Comparison of ENCODE assay signal across 23 mouse cellular contexts in genomic region chr15:102961728-102962127, GRCm38 (mm10). TPM values are rescaled to one million over a fixed set of nuclear protein-coding genes. Genes with fewer than 3 reads are reported as not detected.
DNase-seq lines count a peak whose midpoint lies in the region; ATAC-seq and TF ChIP-seq lines count a peak whose summit lies in the region.
"Had no signal": no experiment of that assay in that cellular context is flagged by ENCODE, and none has a peak within 500 bp of the region (broad histone marks: within the 10 kb centered on the region; RNA-seq: fewer than 3 reads in every experiment).

No protein-coding gene starts in this region.

- H3K9me3 ChIP-seq in neural tube, embryonic 12.5 days = no peaks in the 10 kb centered on the region
- H3K9me3 ChIP-seq: embryonic facial prominence, embryonic 15.5 days; forebrain, embryonic 10.5 days; midbrain, embryonic 13.5 days had no signal

- H3ac ChIP-seq in C2C12 (ENCODE audit: control insufficient read depth, insufficient read length, low read depth) = peak overlapping the region; percentile 66

- peak overlapping the region; percentile 48 for H3K9ac ChIP-seq in neural tube, embryonic 12.5 days
- H3K9ac ChIP-seq: embryonic facial prominence, embryonic 15.5 days; forebrain, postnatal 0 days; midbrain, embryonic 13.5 days had no signal

- no peak for DNase-seq in kidney, adult 2 months
- DNase-seq in kidney, adult 18-20 months = no peak
- peak; percentile 62 for DNase-seq in kidney, postnatal 10 days
- DNase-seq in ovary, postnatal 36 days (ENCODE audit: low spot score) = no peak
- DNase-seq in right cerebral cortex, postnatal 25 days = no peak
- DNase-seq in cerebellum, postnatal 4 days (ENCODE audit: low spot score in 2 of 2) = no peak
- DNase-seq: adrenal gland, adult 8-10 months; cerebellum, adult 9-11 months; heart, adult 2 months; lung, adult 18-20 months; lung, postnatal 14 days; right cerebral cortex, adult 18-20 months; thymus, postnatal 25 days had no signal

- H3K4me1 ChIP-seq in kidney, adult 2 months (ENCODE audit: control insufficient read depth, insufficient read depth, low read length) = no peaks in the 10 kb centered on the region; the same call in 1 of the 2 replicates
- H3K4me1 ChIP-seq in neural tube, embryonic 12.5 days = peaks cover 2% of the 10 kb centered on the region

- ATAC-seq in neural tube, embryonic 12.5 days (ENCODE audit: low FRiP score, low read depth) = no peak
- ATAC-seq: forebrain, postnatal 0 days; hindbrain, postnatal 0 days; midbrain, embryonic 13.5 days had no signal

- peak overlapping the region; percentile 54 for H3K4me2 ChIP-seq in neural tube, embryonic 12.5 days (replicated peaks)
- H3K4me2 ChIP-seq: embryonic facial prominence, embryonic 15.5 days; midbrain, embryonic 13.5 days had no signal

- H3K27ac ChIP-seq in kidney, adult 2 months (ENCODE audit: insufficient read depth, low read depth, low read length) = peak overlapping the region; percentile 82
- H3K27ac ChIP-seq in neural tube, embryonic 12.5 days = peak overlapping the region; percentile 53; the same call in 1 of the 2 replicates
- H3K27ac ChIP-seq: embryonic facial prominence, embryonic 15.5 days; forebrain, embryonic 10.5 days; heart, adult 2 months; hindbrain, postnatal 0 days; midbrain, embryonic 13.5 days had no signal

- WGBS in kidney, adult 2 months = 19% methylated on average over 6 of the region's 6 CpGs
- 2% methylated on average over 6 of the region's 6 CpGs for WGBS in neural tube, embryonic 12.5 days

- peaks cover 72% of the 10 kb centered on the region for H3K79me3 ChIP-seq in C2C12 (ENCODE audit: low read depth)

- no peaks in the 10 kb centered on the region for H3K27me3 ChIP-seq in kidney, adult 2 months (replicated peaks; ENCODE audit: control insufficient read depth, insufficient read depth, low read length)
- H3K27me3 ChIP-seq in C2C12 (ENCODE audit: control insufficient read depth, insufficient read depth, insufficient read length) = no peaks in the 10 kb centered on the region
- H3K27me3 ChIP-seq in neural tube, embryonic 12.5 days (replicated peaks) = peaks cover 88% of the 10 kb centered on the region

- no peak for TF ChIP-seq POLR2A in kidney, adult 2 months (IDR thresholded peaks at IDR 0.05; ENCODE audit: low read depth, low read length)

- no peak for TF ChIP-seq CTCF in kidney, adult 2 months (conservative IDR thresholded peaks at IDR 0.05; ENCODE audit: insufficient read depth, insufficient read length, low read depth, low read length)
- TF ChIP-seq CTCF in C2C12 (IDR thresholded peaks at IDR 0.05; ENCODE audit: control insufficient read depth, insufficient read depth, insufficient read length) = no peak

- H3K79me2 ChIP-seq in C2C12 (ENCODE audit: control insufficient read depth, insufficient read depth) = peaks cover 99% of the 10 kb centered on the region

- no peaks in the 10 kb centered on the region for H3K36me3 ChIP-seq in kidney, adult 2 months (ENCODE audit: control insufficient read depth, insufficient read depth, low read length)
- H3K36me3 ChIP-seq in C2C12 (ENCODE audit: control insufficient read depth, insufficient read depth) = peaks cover 7% of the 10 kb centered on the region
- no peaks in the 10 kb centered on the region for H3K36me3 ChIP-seq in neural tube, embryonic 12.5 days
- H3K36me3 ChIP-seq: embryonic facial prominence, embryonic 15.5 days; forebrain, embryonic 10.5 days; midbrain, embryonic 13.5 days had no signal

- H3K4me3 ChIP-seq in kidney, adult 2 months (ENCODE audit: insufficient read depth, low read depth, low read length) = peak overlapping the region; percentile 24
- H3K4me3 ChIP-seq in C2C12 (ENCODE audit: insufficient read depth, poor library complexity, severe bottlenecking) = peak overlapping the region; percentile 15
- H3K4me3 ChIP-seq in neural tube, embryonic 12.5 days = peak overlapping the region; percentile 5
- H3K4me3 ChIP-seq: embryonic facial prominence, embryonic 15.5 days; forebrain, embryonic 10.5 days; heart, adult 2 months; midbrain, embryonic 13.5 days had no signal

TF ChIP-seq in C2C12, 6 proteins besides CTCF, POLR2A, EP300 and RAD21:
- TF ChIP-seq MYOD1 (IDR thresholded peaks at IDR 0.05; ENCODE audit: control insufficient read depth, insufficient read length, low read depth) = no peak
- TF ChIP-seq MYOG (IDR thresholded peaks at IDR 0.05; ENCODE audit: control insufficient read depth, extremely low read depth, insufficient read length) = no peak
- TF ChIP-seq CEBPB (IDR thresholded peaks at IDR 0.05; ENCODE audit: low read depth) = no peak
- no peak for TF ChIP-seq USF1 (IDR thresholded peaks at IDR 0.05; ENCODE audit: low read depth)
- TF ChIP-seq MAX (IDR thresholded peaks at IDR 0.05) = peak; percentile 36
- TF ChIP-seq FOSL1 (IDR thresholded peaks at IDR 0.05; ENCODE audit: insufficient read depth, low read length, poor library complexity, severe bottlenecking) = no peak

RNA-seq across cellular contexts. Expression of gene Hoxc10, which starts 4.9 kb away (rescaled TPM):
- 16.4 and 16.7 TPM in 2 replicates for polyA plus RNA-seq in kidney, adult 2 months (2012; rRNA removed)
- polyA plus RNA-seq in C2C12 (2012; fragmentation: generic; extraction: Trizol) = 49.6 TPM
- polyA plus RNA-seq in neural tube, embryonic 12.5 days (2016; fragmentation: Nextera tagmentation; extraction: Ambion mirVana) = 62.1 and 77.3 TPM in 2 replicates
- polyA plus RNA-seq: brain, embryonic 14.5 days; embryonic facial prominence, embryonic 15.5 days; forebrain, embryonic 10.5 days; forebrain, postnatal 0 days; heart, adult 2 months; heart, embryonic 16.5 days; hindbrain, postnatal 0 days; liver, adult 2 months; midbrain, embryonic 13.5 days had no signal

RNA-seq across cellular contexts. Expression of gene Hoxc5, which starts 5.5 kb away (rescaled TPM):
- 4.0 and 4.1 TPM in 2 replicates for polyA plus RNA-seq in kidney, adult 2 months (2012; rRNA removed)
- polyA plus RNA-seq in C2C12 (2012; fragmentation: generic; extraction: Trizol) = 1.6 TPM
- 32.1 and 35.5 TPM in 2 replicates for polyA plus RNA-seq in neural tube, embryonic 12.5 days (2016; fragmentation: Nextera tagmentation; extraction: Ambion mirVana)
- polyA plus RNA-seq: forebrain, embryonic 10.5 days; forebrain, postnatal 0 days; liver, adult 2 months had no signal

RNA-seq across cellular contexts. Expression of gene Hoxc11, which starts 7.5 kb away (rescaled TPM):
- 0.25 and 0.30 TPM in 2 replicates for polyA plus RNA-seq in kidney, adult 2 months (2012; rRNA removed)
- 34.6 TPM for polyA plus RNA-seq in C2C12 (2012; fragmentation: generic; extraction: Trizol)
- 4.3 and 5.7 TPM in 2 replicates for polyA plus RNA-seq in neural tube, embryonic 12.5 days (2016; fragmentation: Nextera tagmentation; extraction: Ambion mirVana)
- polyA plus RNA-seq: brain, embryonic 14.5 days; embryonic facial prominence, embryonic 15.5 days; forebrain, embryonic 10.5 days; forebrain, postnatal 0 days; heart, adult 2 months; heart, embryonic 16.5 days; hindbrain, postnatal 0 days; liver, adult 2 months; midbrain, embryonic 13.5 days had no signal

RNA-seq across cellular contexts. Expression of gene Hoxc9, which starts 14.5 kb away (rescaled TPM):
- polyA plus RNA-seq in kidney, adult 2 months (2012; rRNA removed) = 5.5 and 7.3 TPM in 2 replicates
- 9.4 TPM for polyA plus RNA-seq in C2C12 (2012; fragmentation: generic; extraction: Trizol)
- 45.2 and 47.4 TPM in 2 replicates for polyA plus RNA-seq in neural tube, embryonic 12.5 days (2016; fragmentation: Nextera tagmentation; extraction: Ambion mirVana)
- polyA plus RNA-seq: brain, embryonic 14.5 days; embryonic facial prominence, embryonic 15.5 days; forebrain, embryonic 10.5 days; forebrain, postnatal 0 days; heart, adult 2 months; heart, embryonic 16.5 days; hindbrain, postnatal 0 days; liver, adult 2 months; midbrain, embryonic 13.5 days had no signal

RNA-seq across cellular contexts. Expression of gene Hoxc12, which starts 25.2 kb away (rescaled TPM):
- polyA plus RNA-seq in kidney, adult 2 months (2012; rRNA removed) = not detected in 2 replicates
- 4.9 TPM for polyA plus RNA-seq in C2C12 (2012; fragmentation: generic; extraction: Trizol)
- polyA plus RNA-seq in neural tube, embryonic 12.5 days (2016; fragmentation: Nextera tagmentation; extraction: Ambion mirVana) = 8.1 and 14.2 TPM in 2 replicates
- polyA plus RNA-seq: brain, embryonic 14.5 days; forebrain, embryonic 10.5 days; forebrain, postnatal 0 days; heart, adult 2 months; heart, embryonic 16.5 days; hindbrain, postnatal 0 days; liver, adult 2 months; midbrain, embryonic 13.5 days had no signal
